Mouse (Mus musculus): ENCODE measurements around the gene Camta1. TPM values are rescaled to one million over a fixed set of nuclear protein-coding genes. Genes with fewer than 3 reads are reported as not detected.

Camta1 gene
- total and polyA plus RNA-seq, 2 experiments = 2.7 to 6.1 TPM

DNA sequence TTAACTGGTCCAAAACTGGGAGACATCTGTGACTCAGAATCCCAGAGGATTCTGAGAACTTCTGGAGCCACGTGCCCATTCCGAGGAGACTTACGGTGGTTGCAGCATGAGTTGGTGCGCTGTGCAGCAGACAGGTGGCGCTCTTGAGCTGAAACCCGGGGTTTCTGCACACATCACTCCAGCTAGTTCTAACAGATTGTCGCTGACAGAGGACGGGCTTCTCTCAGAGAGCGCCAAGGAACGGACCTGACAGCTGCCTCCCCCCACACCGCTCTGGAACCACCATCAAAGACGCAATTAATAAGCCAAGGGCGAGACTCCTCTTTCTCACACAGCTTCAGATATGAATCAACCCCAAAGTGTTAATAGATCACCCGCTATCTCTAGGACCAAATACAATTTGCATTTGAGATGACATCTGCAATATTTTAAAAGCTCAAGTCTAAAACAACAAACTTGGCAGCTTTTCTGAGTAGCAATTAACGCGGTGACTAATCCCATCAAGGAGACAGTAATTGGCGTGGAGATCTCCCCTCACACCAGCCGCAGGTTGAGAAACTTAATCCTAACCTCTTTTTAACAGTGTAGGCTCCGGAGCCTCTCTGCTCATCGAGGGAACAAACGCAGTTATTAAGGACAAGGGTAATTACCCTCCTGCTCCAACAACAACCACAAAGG, 378.2 kb downstream of the Camta1 start:
- Histone ChIP-seq H3K27ac (replicated peaks; ENCODE audit: insufficient read depth, low read depth, low read length) (no peak overlapping the region), H3K9ac (ENCODE audit: low read depth, low read length) (no peak overlapping the region), H3K4me3 (ENCODE audit: insufficient read depth, low read depth, low read length) (no peak overlapping the region), H3K79me2 (ENCODE audit: control insufficient read depth, insufficient read depth, low read length) (no peaks in the 10 kb centered on the region), H3K36me3 (ENCODE audit: control insufficient read depth, insufficient read depth, low read length) (no peaks in the 10 kb centered on the region), H3K4me1 (ENCODE audit: control insufficient read depth, insufficient read depth, low read length) (no peaks in the 10 kb centered on the region), H3K27me3 (ENCODE audit: control insufficient read depth, insufficient read depth, low read length) (no peaks in the 10 kb centered on the region)
- DNase-seq (ENCODE audit: extremely low read depth, low read depth, low spot score) = peak; percentile 20
- TF ChIP-seq CTCF (IDR thresholded peaks at IDR 0.05; ENCODE audit: low read depth, low read length) = peak; percentile 88
- no peak for TF ChIP-seq POLR2A (IDR thresholded peaks at IDR 0.05; ENCODE audit: extremely low read depth, insufficient read depth, low read length)
- 22% methylated on average over 21 of the region's 21 CpGs for WGBS

DNA sequence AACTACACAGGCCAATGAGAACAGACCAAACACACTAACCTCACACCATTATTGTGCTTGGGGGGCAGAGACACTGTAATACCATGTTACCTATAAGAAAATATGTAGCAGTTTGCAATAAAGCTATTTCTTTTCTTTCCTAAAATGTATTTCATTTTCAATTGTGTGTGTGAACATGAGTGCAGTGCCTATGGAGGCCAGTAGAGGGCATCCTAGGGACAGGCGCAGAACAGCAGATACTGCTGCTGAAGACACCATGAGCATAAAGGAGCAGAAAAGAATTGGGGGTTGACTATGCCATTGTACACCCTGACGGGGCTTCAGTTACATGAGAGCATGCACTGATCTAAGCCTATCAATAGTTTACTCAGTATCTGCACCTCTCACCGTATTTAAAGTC, 380.7 kb downstream of the Camta1 start:
- TF ChIP-seq CTCF (IDR thresholded peaks at IDR 0.05; ENCODE audit: low read depth, low read length) (no peak), POLR2A (IDR thresholded peaks at IDR 0.05; ENCODE audit: extremely low read depth, insufficient read depth, low read length) (no peak)
- DNase-seq (ENCODE audit: extremely low read depth, low read depth, low spot score) = no peak
- Histone ChIP-seq H3K4me3 (ENCODE audit: insufficient read depth, low read depth, low read length) (no peak overlapping the region), H3K9ac (ENCODE audit: low read depth, low read length) (no peak overlapping the region), H3K4me1 (ENCODE audit: control insufficient read depth, insufficient read depth, low read length) (no peaks in the 10 kb centered on the region), H3K36me3 (ENCODE audit: control insufficient read depth, insufficient read depth, low read length) (no peaks in the 10 kb centered on the region), H3K79me2 (ENCODE audit: control insufficient read depth, insufficient read depth, low read length) (no peaks in the 10 kb centered on the region), H3K27ac (replicated peaks; ENCODE audit: insufficient read depth, low read depth, low read length) (no peak overlapping the region), H3K27me3 (ENCODE audit: control insufficient read depth, insufficient read depth, low read length) (no peaks in the 10 kb centered on the region)
- WGBS = 93% methylated on average over 3 of the region's 3 CpGs

DNA sequence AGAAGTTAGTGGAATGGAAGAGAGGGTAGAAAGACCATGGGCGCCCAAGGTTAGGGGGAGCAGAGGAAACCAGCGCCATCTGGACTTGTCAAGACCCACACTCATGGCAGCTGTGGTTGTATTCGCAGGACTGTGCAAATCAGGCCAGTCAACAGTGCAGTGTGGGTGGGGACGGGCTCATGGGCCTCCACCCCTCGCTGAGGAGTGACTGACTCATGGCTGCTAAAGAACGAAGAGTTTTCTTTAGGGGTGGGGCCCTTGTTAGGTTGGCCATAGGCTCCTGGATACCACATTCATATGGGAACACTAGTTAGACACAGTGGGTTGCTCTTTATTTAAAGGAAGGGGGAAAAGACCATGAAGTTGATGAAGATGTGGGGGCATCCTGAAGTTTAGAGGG, 383.7 kb downstream of the Camta1 start:
- H3K4me3 ChIP-seq (ENCODE audit: insufficient read depth, low read depth, low read length) = no peak overlapping the region
- DNase-seq (ENCODE audit: extremely low read depth, low read depth, low spot score) = no peak
- H3K4me1 ChIP-seq (ENCODE audit: control insufficient read depth, insufficient read depth, low read length) = no peaks in the 10 kb centered on the region
- 84% methylated on average over 6 of the region's 6 CpGs for WGBS
- H3K27me3 ChIP-seq (ENCODE audit: control insufficient read depth, insufficient read depth, low read length) = no peaks in the 10 kb centered on the region
- H3K36me3 ChIP-seq (ENCODE audit: control insufficient read depth, insufficient read depth, low read length) = no peaks in the 10 kb centered on the region
- no peak overlapping the region for H3K9ac ChIP-seq (ENCODE audit: low read depth, low read length)
- no peak for TF ChIP-seq POLR2A (IDR thresholded peaks at IDR 0.05; ENCODE audit: extremely low read depth, insufficient read depth, low read length)
- no peak for TF ChIP-seq CTCF (IDR thresholded peaks at IDR 0.05; ENCODE audit: low read depth, low read length)
- H3K27ac ChIP-seq (replicated peaks; ENCODE audit: insufficient read depth, low read depth, low read length) = no peak overlapping the region
- H3K79me2 ChIP-seq (ENCODE audit: control insufficient read depth, insufficient read depth, low read length) = no peaks in the 10 kb centered on the region

DNA sequence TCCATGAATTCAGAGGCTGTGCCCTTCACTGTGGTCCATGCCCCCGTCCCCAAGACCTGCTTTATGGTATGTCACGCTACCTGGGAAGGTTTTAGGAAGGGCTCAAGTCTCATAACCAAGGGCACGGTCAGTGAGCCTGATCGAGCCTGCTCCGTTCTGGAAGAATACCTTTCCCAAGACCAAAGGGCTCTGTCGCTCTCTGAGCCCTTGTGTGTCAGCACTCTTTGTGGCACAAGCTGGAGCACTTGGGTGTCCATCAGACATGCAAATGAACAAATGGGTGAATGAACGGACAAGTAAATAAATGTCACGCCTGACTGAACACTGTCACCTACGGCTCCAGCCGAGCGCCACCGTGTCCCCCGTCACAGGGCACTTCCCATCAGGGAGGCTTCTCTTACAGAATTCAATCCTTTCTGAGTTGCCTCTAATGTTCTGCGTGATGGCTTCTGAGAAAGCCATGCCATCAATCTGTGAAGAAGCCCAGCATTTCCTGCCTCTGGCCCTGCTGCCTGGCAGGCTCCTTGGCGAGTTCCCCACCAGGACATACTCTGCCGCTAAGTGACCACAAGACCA, 386.7 kb downstream of the Camta1 start:
- WGBS = 91% methylated on average over 16 of the region's 16 CpGs
- Histone ChIP-seq H3K9ac (ENCODE audit: low read depth, low read length) (no peak overlapping the region), H3K4me1 (ENCODE audit: control insufficient read depth, insufficient read depth, low read length) (no peaks in the 10 kb centered on the region), H3K27ac (replicated peaks; ENCODE audit: insufficient read depth, low read depth, low read length) (no peak overlapping the region), H3K36me3 (ENCODE audit: control insufficient read depth, insufficient read depth, low read length) (no peaks in the 10 kb centered on the region), H3K27me3 (ENCODE audit: control insufficient read depth, insufficient read depth, low read length) (no peaks in the 10 kb centered on the region), H3K4me3 (ENCODE audit: insufficient read depth, low read depth, low read length) (no peak overlapping the region), H3K79me2 (ENCODE audit: control insufficient read depth, insufficient read depth, low read length) (no peaks in the 10 kb centered on the region)
- TF ChIP-seq POLR2A (IDR thresholded peaks at IDR 0.05; ENCODE audit: extremely low read depth, insufficient read depth, low read length) (no peak), CTCF (IDR thresholded peaks at IDR 0.05; ENCODE audit: low read depth, low read length) (no peak)
- DNase-seq (ENCODE audit: extremely low read depth, low read depth, low spot score) = no peak

DNA sequence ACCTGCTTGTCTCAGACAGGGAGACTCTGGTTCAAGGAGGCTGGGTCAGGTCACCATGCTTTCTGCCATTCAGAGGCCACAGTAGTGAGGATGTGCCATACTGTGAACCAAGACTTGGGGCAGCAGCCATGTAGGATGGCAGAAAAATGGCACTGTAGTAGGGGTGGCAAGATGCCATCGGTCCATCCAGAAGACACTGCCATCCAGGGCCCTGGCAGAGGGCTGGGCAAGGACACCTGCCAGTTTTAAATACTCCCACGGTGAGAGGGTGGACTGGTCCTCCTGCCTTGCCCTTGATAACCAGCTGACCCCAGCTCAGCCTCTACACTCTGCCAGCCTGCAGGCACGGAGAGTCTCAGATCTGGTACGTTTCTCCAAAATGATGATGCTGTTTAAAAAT, 389.8 kb downstream of the Camta1 start:
- Histone ChIP-seq H3K4me3 (ENCODE audit: insufficient read depth, low read depth, low read length) (no peak overlapping the region), H3K9ac (ENCODE audit: low read depth, low read length) (no peak overlapping the region), H3K27me3 (ENCODE audit: control insufficient read depth, insufficient read depth, low read length) (no peaks in the 10 kb centered on the region), H3K27ac (replicated peaks; ENCODE audit: insufficient read depth, low read depth, low read length) (no peak overlapping the region), H3K79me2 (ENCODE audit: control insufficient read depth, insufficient read depth, low read length) (no peaks in the 10 kb centered on the region), H3K4me1 (ENCODE audit: control insufficient read depth, insufficient read depth, low read length) (no peaks in the 10 kb centered on the region), H3K36me3 (ENCODE audit: control insufficient read depth, insufficient read depth, low read length) (no peaks in the 10 kb centered on the region)
- no peak for DNase-seq (ENCODE audit: extremely low read depth, low read depth, low spot score)
- no peak for TF ChIP-seq CTCF (IDR thresholded peaks at IDR 0.05; ENCODE audit: low read depth, low read length)
- WGBS = 79% methylated on average over 4 of the region's 4 CpGs

DNA sequence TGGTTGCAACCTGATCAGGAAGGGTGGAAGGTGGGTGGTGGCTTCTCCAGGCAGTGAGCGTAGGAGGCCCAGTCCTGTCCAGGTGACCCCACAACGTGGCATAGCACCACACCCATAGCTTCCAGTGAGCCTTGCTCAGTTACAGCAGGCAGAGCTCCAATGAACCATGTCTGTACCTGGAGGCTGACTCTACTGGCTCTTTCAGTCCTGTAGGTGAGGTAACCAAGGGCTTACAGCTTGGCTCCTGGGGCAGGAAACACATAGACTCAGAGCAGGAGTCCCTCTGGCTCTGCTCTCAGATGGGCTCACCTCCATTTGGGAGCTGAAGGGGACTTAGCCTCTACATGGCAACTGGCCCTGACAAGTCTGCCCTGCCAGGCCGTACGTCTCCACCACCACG, 393.3 kb downstream of the Camta1 start:
- Histone ChIP-seq H3K79me2 (ENCODE audit: control insufficient read depth, insufficient read depth, low read length) (no peaks in the 10 kb centered on the region), H3K27ac (replicated peaks; ENCODE audit: insufficient read depth, low read depth, low read length) (no peak overlapping the region), H3K36me3 (ENCODE audit: control insufficient read depth, insufficient read depth, low read length) (no peaks in the 10 kb centered on the region), H3K4me3 (ENCODE audit: insufficient read depth, low read depth, low read length) (no peak overlapping the region), H3K27me3 (ENCODE audit: control insufficient read depth, insufficient read depth, low read length) (no peaks in the 10 kb centered on the region), H3K9ac (ENCODE audit: low read depth, low read length) (no peak overlapping the region), H3K4me1 (ENCODE audit: control insufficient read depth, insufficient read depth, low read length) (no peaks in the 10 kb centered on the region)
- WGBS = 83% methylated on average over 5 of the region's 5 CpGs
- TF ChIP-seq CTCF (IDR thresholded peaks at IDR 0.05; ENCODE audit: low read depth, low read length) = no peak
- no peak for TF ChIP-seq POLR2A (IDR thresholded peaks at IDR 0.05; ENCODE audit: extremely low read depth, insufficient read depth, low read length)
- no peak for DNase-seq (ENCODE audit: extremely low read depth, low read depth, low spot score)

All from liver, adult 2 months (tissue).